Mouse (Mus musculus): Measurements from ENCODE around the gene Hist1h2ba.

GRCm38 (mm10) chr13:23885540-23885939 lies 48.4 kb downstream of the Hist1h2ba start:
- TF ChIP-seq POLR2A (IDR thresholded peaks at IDR 0.05; ENCODE audit: control insufficient read depth, low read depth, low read length) (no peak), CTCF (IDR thresholded peaks at IDR 0.05; ENCODE audit: control insufficient read depth, insufficient read depth, insufficient replicate concordance, low read depth, low read length) (no peak)

All from testis, adult 2 months (tissue).